Mouse (Mus musculus): ENCODE results near the gene Gm10306. TPM values are rescaled to one million over a fixed set of nuclear protein-coding genes. Genes with fewer than 3 reads are reported as not detected.
A peak's percentile ranks its signal among the peaks of the same experiment; 100 is the strongest.

The Gm10306 gene
- polyA plus RNA-seq, 1 experiment: not detected

- TF ChIP-seq USF1 (IDR thresholded peaks at IDR 0.05; ENCODE audit: low read depth): no peak
- no peak for TF ChIP-seq REST (IDR thresholded peaks at IDR 0.05; ENCODE audit: insufficient read depth, insufficient read length)
- TF ChIP-seq CEBPB (IDR thresholded peaks at IDR 0.05; ENCODE audit: insufficient read depth, poor library complexity, severe bottlenecking): no peak
- TF ChIP-seq MAX (IDR thresholded peaks at IDR 0.05; ENCODE audit: low read depth): no peak
- no peak for TF ChIP-seq MYOD1 (IDR thresholded peaks at IDR 0.05; ENCODE audit: control insufficient read depth in 1 of 3, insufficient read length in 2 of 3, low read depth in 2 of 3)
- no peak for TF ChIP-seq TCF12 (IDR thresholded peaks at IDR 0.05; ENCODE audit: insufficient read depth, poor library complexity, severe bottlenecking)
- no peak for TF ChIP-seq MYOG (IDR thresholded peaks at IDR 0.05; ENCODE audit: control insufficient read depth in 1 of 3, insufficient read depth in 1 of 3, insufficient read length in 2 of 3, low read depth in 2 of 3)
- TF ChIP-seq TCF3 (IDR thresholded peaks at IDR 0.05; ENCODE audit: insufficient read length, low read depth): no peak
- no peak for TF ChIP-seq POLR2AphosphoS2 (IDR thresholded peaks at IDR 0.05; ENCODE audit: insufficient read length, low read depth)
- TF ChIP-seq E2F4 (IDR thresholded peaks at IDR 0.05; ENCODE audit: insufficient read depth): no peak
- TF ChIP-seq SRF (IDR thresholded peaks at IDR 0.05; ENCODE audit: control insufficient read depth, insufficient read length, low read depth): no peak
- no peak for TF ChIP-seq POLR2A (IDR thresholded peaks at IDR 0.05; ENCODE audit: insufficient read length, low read depth)
- H3K4me2 ChIP-seq (ENCODE audit: low read depth): no peak overlapping the region
- H3K79me2 ChIP-seq (ENCODE audit: control insufficient read depth, insufficient read depth): no peaks in the 10 kb centered on the region
- H3K36me3 ChIP-seq (ENCODE audit: control insufficient read depth, insufficient read depth): peaks cover 6% of the 10 kb centered on the region
- H3ac ChIP-seq (ENCODE audit: control insufficient read depth, insufficient read length): no peak overlapping the region
- H3K4me3 ChIP-seq: no peak overlapping the region
- no peaks in the 10 kb centered on the region for H3K27me3 ChIP-seq (ENCODE audit: control insufficient read depth, insufficient read depth, insufficient read length)
These were observed 23.1 kb upstream of the Gm10306 start for GRCm38 (mm10) chr4:94533205-94533604.

GRCm38 (mm10) chr4:94543041-94543440, 13.3 kb upstream of the Gm10306 start:
- TF ChIP-seq CEBPB (IDR thresholded peaks at IDR 0.05; ENCODE audit: insufficient read depth, poor library complexity, severe bottlenecking): no peak
- no peak for TF ChIP-seq POLR2A (IDR thresholded peaks at IDR 0.05; ENCODE audit: insufficient read length, low read depth)
- TF ChIP-seq TCF3 (IDR thresholded peaks at IDR 0.05; ENCODE audit: insufficient read length, low read depth): no peak
- no peak for TF ChIP-seq REST (IDR thresholded peaks at IDR 0.05; ENCODE audit: insufficient read depth, insufficient read length)
- Histone ChIP-seq H3K27me3 (ENCODE audit: control insufficient read depth, insufficient read depth, insufficient read length) (no peaks in the 10 kb centered on the region), H3K36me3 (ENCODE audit: control insufficient read depth, insufficient read depth) (peaks cover 17% of the 10 kb centered on the region), H3K4me3 (no peak overlapping the region), H3K4me2 (ENCODE audit: low read depth) (no peak overlapping the region), H3ac (ENCODE audit: control insufficient read depth, insufficient read length) (no peak overlapping the region), H3K79me2 (ENCODE audit: control insufficient read depth, insufficient read depth) (no peaks in the 10 kb centered on the region)

GRCm38 (mm10) chr4:94544321-94544720, 12.0 kb upstream of the Gm10306 start:
- TF ChIP-seq MYOG (IDR thresholded peaks at IDR 0.05; ENCODE audit: control insufficient read depth in 1 of 3, insufficient read depth in 1 of 3, insufficient read length in 2 of 3, low read depth in 2 of 3) (no peak), E2F4 (IDR thresholded peaks at IDR 0.05; ENCODE audit: insufficient read depth) (no peak), USF1 (IDR thresholded peaks at IDR 0.05; ENCODE audit: low read depth) (no peak), MAX (IDR thresholded peaks at IDR 0.05; ENCODE audit: low read depth) (no peak), POLR2AphosphoS2 (IDR thresholded peaks at IDR 0.05; ENCODE audit: insufficient read length, low read depth) (no peak), POLR2A (IDR thresholded peaks at IDR 0.05; ENCODE audit: insufficient read length, low read depth) (no peak), CEBPB (IDR thresholded peaks at IDR 0.05; ENCODE audit: insufficient read depth, poor library complexity, severe bottlenecking) (no peak), REST (IDR thresholded peaks at IDR 0.05; ENCODE audit: insufficient read depth, insufficient read length) (no peak)
- H3K36me3 ChIP-seq (ENCODE audit: control insufficient read depth, insufficient read depth): peaks cover 20% of the 10 kb centered on the region

GRCm38 (mm10) chr4:94554955-94555494, 1.3 kb upstream of the Gm10306 start:
- Histone ChIP-seq H3ac (ENCODE audit: control insufficient read depth, insufficient read length) (no peak overlapping the region), H3K36me3 (ENCODE audit: control insufficient read depth, insufficient read depth) (no peaks in the 10 kb centered on the region), H3K27me3 (ENCODE audit: control insufficient read depth, insufficient read depth, insufficient read length) (no peaks in the 10 kb centered on the region), H3K4me3 (peak overlapping the region; percentile 46), H3K79me2 (ENCODE audit: control insufficient read depth, insufficient read depth) (peaks cover 43% of the 10 kb centered on the region), H3K4me2 (ENCODE audit: low read depth) (peak overlapping the region; percentile 79)
- TF ChIP-seq MYOG (IDR thresholded peaks at IDR 0.05; ENCODE audit: control insufficient read depth in 1 of 3, insufficient read depth in 1 of 3, insufficient read length in 2 of 3, low read depth in 2 of 3) (no peak), E2F4 (IDR thresholded peaks at IDR 0.05; ENCODE audit: insufficient read depth) (no peak), REST (IDR thresholded peaks at IDR 0.05; ENCODE audit: insufficient read depth, insufficient read length) (no peak), USF1 (IDR thresholded peaks at IDR 0.05; ENCODE audit: low read depth) (no peak), POLR2A (IDR thresholded peaks at IDR 0.05; ENCODE audit: insufficient read length, low read depth) (no peak), MYOD1 (IDR thresholded peaks at IDR 0.05; ENCODE audit: control insufficient read depth in 1 of 3, insufficient read length in 2 of 3, low read depth in 2 of 3) (no peak), MAX (IDR thresholded peaks at IDR 0.05; ENCODE audit: low read depth) (no peak), POLR2AphosphoS2 (IDR thresholded peaks at IDR 0.05; ENCODE audit: insufficient read length, low read depth) (no peak), CEBPB (IDR thresholded peaks at IDR 0.05; ENCODE audit: insufficient read depth, poor library complexity, severe bottlenecking) (no peak), TCF3 (IDR thresholded peaks at IDR 0.05; ENCODE audit: insufficient read length, low read depth) (no peak), TCF12 (IDR thresholded peaks at IDR 0.05; ENCODE audit: insufficient read depth, poor library complexity, severe bottlenecking) (no peak)

More at GRCm38 (mm10) chr4:94544321-94544720, 12.0 kb upstream of the Gm10306 start:
- Histone ChIP-seq H3ac (ENCODE audit: control insufficient read depth, insufficient read length) (no peak overlapping the region), H3K4me2 (ENCODE audit: low read depth) (no peak overlapping the region), H3K27me3 (ENCODE audit: control insufficient read depth, insufficient read depth, insufficient read length) (no peaks in the 10 kb centered on the region), H3K79me2 (ENCODE audit: control insufficient read depth, insufficient read depth) (no peaks in the 10 kb centered on the region), H3K4me3 (no peak overlapping the region)

GRCm38 (mm10) chr4:94557145-94557544, 799 bp downstream of the Gm10306 start:
- Histone ChIP-seq H3K79me2 (ENCODE audit: control insufficient read depth, insufficient read depth) (peaks cover 36% of the 10 kb centered on the region), H3ac (ENCODE audit: control insufficient read depth, insufficient read length) (peak overlapping the region; percentile 31), H3K27me3 (ENCODE audit: control insufficient read depth, insufficient read depth, insufficient read length) (no peaks in the 10 kb centered on the region), H3K4me3 (peak overlapping the region; percentile 46), H3K4me2 (ENCODE audit: low read depth) (peak overlapping the region; percentile 56), H3K36me3 (ENCODE audit: control insufficient read depth, insufficient read depth) (no peaks in the 10 kb centered on the region)
- TF ChIP-seq TCF3 (IDR thresholded peaks at IDR 0.05; ENCODE audit: insufficient read length, low read depth): no peak
- no peak for TF ChIP-seq MYOG (IDR thresholded peaks at IDR 0.05; ENCODE audit: control insufficient read depth in 1 of 3, insufficient read depth in 1 of 3, insufficient read length in 2 of 3, low read depth in 2 of 3)
- no peak for TF ChIP-seq USF1 (IDR thresholded peaks at IDR 0.05; ENCODE audit: low read depth)
- TF ChIP-seq SRF (IDR thresholded peaks at IDR 0.05; ENCODE audit: control insufficient read depth, insufficient read length, low read depth): no peak
- no peak for TF ChIP-seq CEBPB (IDR thresholded peaks at IDR 0.05; ENCODE audit: insufficient read depth, poor library complexity, severe bottlenecking)

Data from myocyte (in vitro differentiated cells).